Mouse (Mus musculus) erythroblast, embryonic 14.5 days (primary cell): ENCODE results near the gene Gm17018. TPM values are rescaled to one million over a fixed set of nuclear protein-coding genes. Genes with fewer than 3 reads are reported as not detected.

Source experiments
- H3K27me3 ChIP-seq: 2 replicates; pipeline ENCODE4 v1.6.1; 2012; ENCODE audit warnings: inconsistent platforms; ENCODE audit not compliant: control insufficient read depth
- H3K36me3 ChIP-seq: 2 replicates; pipeline ENCODE4 v1.6.1; 2012; ENCODE audit warnings: mild to moderate bottlenecking, inconsistent platforms; ENCODE audit not compliant: control insufficient read depth
- H3K4me1 ChIP-seq: 2 replicates; pipeline ENCODE4 v1.6.1; 2012; ENCODE audit warnings: inconsistent platforms; ENCODE audit not compliant: control insufficient read depth
- H3K4me3 ChIP-seq: replicated peaks from 2 replicates; pipeline ENCODE3; 2012; ENCODE audit warnings: moderate library complexity, mild to moderate bottlenecking, inconsistent platforms
- H3K9me3 ChIP-seq: 2 replicates; pipeline ENCODE4 v1.6.1; 2012; ENCODE audit warnings: low read length, inconsistent platforms, mixed read lengths; ENCODE audit not compliant: control insufficient read depth
- GATA1 ChIP-seq: IDR thresholded peaks from 2 replicates; pipeline ENCODE4 v1.6.1; 2012; ENCODE audit warnings: low read length, inconsistent platforms, mixed read lengths
- TAL1 ChIP-seq: IDR thresholded peaks from 3 replicates; pipeline ENCODE4 v1.6.1; 2012; ENCODE audit warnings: low read length, inconsistent platforms, mixed read lengths
- polyA plus RNA-seq: library from polyadenylated mRNA; stranded (reverse); fragments of >175 nt; gene quantifications from 2 replicates; pipeline ENCODE4 v1.2.3, GENCODE M21; 2012

Gene Gm17018
- polyA plus RNA-seq, 1 experiment = 1.9 TPM

DNA sequence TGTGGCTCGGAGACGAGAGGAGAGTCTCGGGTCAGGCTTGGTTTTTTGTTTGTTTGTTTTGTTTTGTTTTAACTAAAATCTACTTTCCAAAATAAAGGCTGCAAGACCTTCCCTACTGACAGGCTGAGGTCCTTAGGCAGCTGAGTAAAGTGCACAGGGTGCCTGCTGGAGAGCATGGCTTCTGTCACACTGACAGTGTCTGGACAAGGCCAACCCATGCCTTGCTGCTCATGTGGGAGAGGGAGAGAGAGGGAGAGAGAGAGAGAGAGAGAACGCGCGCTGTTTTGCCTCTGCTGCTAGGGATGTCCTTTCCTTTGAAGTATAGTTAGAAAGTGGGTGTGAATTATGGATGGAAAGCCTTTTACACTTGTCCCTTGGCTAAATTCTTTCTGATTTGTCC, 28.9 kb upstream of the Gm17018 start:
- H3K4me1 ChIP-seq = peaks cover 23% of the 10 kb centered on the region
- H3K4me3 ChIP-seq = no peak overlapping the region
- H3K9me3 ChIP-seq = no peaks in the 10 kb centered on the region
- H3K36me3 ChIP-seq = peaks cover 52% of the 10 kb centered on the region
- no peaks in the 10 kb centered on the region for H3K27me3 ChIP-seq
- no peak for TF ChIP-seq GATA1

DNA sequence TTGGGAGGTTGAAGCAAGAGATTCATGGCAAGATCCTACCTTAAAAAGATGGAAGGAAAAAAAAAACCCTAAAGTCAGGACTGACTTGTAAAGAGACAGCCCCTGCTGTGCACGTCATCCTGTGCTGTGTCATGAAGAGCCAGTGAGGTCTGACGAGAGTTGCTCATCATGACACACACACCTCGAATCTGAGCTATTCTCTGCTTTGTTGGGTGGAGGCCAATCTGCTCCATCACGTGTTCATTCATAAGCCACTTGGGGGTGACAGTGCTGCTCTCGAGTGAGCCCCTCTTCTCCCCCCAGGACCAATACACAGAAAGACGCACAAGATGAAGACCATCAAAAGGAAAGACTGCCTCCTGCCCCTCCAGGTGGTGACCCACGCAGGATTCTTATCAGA, 26.8 kb upstream of the Gm17018 start:
- Histone ChIP-seq H3K4me1 (peaks cover 20% of the 10 kb centered on the region), H3K9me3 (no peaks in the 10 kb centered on the region)

DNA sequence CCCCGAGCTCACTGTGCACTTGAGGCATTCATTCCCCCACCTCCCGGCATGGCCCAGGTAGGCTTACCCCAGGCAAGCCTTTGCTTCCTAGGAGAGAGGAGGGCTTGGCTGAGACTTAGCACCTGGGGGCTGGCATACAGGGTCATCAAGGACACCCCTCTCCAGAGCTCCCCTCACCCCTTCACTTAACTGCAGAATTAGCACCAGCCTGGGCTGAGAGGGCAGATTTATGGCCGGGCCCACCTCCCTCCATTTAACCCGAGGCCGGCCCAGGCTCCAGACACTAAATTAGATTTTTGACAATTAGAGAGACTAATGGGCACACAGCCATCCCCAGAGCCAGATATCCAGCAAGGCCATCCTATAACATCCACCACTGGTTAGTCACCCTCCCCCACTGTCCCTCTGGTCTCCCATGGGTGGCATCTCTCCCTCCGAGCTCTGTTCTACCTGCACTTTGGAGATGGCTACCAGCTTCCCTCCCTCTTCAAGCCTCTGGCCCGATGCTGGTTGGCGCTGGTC, 25.1 kb upstream of the Gm17018 start:
- no peak for TF ChIP-seq TAL1
- no peak for TF ChIP-seq GATA1
- Histone ChIP-seq H3K4me1 (peaks cover 26% of the 10 kb centered on the region), H3K4me3 (no peak overlapping the region), H3K27me3 (no peaks in the 10 kb centered on the region), H3K9me3 (no peaks in the 10 kb centered on the region), H3K36me3 (peaks cover 14% of the 10 kb centered on the region)

More for the DNA sequence above, 26.8 kb upstream of the Gm17018 start:
- H3K27me3 ChIP-seq = no peaks in the 10 kb centered on the region
- TF ChIP-seq TAL1 (no peak), GATA1 (no peak)
- no peak overlapping the region for H3K4me3 ChIP-seq
- peaks cover 31% of the 10 kb centered on the region for H3K36me3 ChIP-seq

DNA sequence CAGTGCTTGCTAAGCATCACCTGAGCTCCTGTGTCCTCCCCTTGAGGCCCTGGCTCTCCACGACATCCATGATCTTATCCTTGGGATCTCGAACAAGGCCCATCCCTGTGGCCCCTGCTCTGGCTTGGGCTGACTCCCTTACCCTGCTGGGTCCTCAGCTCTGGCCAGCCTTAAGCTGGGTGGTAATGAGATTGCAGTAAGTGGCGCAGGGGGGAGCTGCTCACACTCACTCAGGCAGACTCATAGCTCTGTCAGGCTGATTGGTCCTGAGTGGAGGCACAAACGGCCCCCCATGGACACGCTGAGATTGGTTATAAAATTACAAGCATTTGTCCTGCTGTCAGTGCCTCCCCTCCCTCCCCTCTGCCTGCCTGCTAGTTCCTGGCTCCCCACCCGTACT, 24.5 kb upstream of the Gm17018 start:
- peaks cover 29% of the 10 kb centered on the region for H3K4me1 ChIP-seq
- peaks cover 8% of the 10 kb centered on the region for H3K36me3 ChIP-seq
- H3K4me3 ChIP-seq = no peak overlapping the region
- H3K27me3 ChIP-seq = peaks cover 5% of the 10 kb centered on the region
- H3K9me3 ChIP-seq = no peaks in the 10 kb centered on the region
- no peak; the same call in 1 of the 2 replicates for TF ChIP-seq GATA1
- no peak for TF ChIP-seq TAL1

DNA sequence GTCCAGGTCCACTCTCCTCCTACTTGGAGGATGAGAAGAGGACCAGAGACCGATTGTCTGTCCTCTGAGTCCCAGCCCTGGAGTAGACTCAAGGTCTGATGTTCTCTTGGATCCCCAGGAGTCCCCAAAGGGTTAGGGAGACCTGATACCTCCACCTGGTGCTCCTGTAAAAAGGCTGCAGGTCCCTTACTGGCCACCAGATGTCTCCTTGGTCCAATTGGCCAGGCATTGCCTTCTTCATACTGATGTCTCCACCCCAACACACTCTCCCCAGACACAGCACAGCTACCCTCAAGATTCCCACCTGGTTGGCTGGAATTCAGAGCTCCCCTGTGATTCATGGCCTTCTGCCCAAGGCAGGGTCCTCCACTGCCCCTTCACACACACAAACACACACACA, 22.9 kb upstream of the Gm17018 start:
- Histone ChIP-seq H3K27me3 (peaks cover 20% of the 10 kb centered on the region), H3K4me1 (peaks cover 41% of the 10 kb centered on the region)

DNA sequence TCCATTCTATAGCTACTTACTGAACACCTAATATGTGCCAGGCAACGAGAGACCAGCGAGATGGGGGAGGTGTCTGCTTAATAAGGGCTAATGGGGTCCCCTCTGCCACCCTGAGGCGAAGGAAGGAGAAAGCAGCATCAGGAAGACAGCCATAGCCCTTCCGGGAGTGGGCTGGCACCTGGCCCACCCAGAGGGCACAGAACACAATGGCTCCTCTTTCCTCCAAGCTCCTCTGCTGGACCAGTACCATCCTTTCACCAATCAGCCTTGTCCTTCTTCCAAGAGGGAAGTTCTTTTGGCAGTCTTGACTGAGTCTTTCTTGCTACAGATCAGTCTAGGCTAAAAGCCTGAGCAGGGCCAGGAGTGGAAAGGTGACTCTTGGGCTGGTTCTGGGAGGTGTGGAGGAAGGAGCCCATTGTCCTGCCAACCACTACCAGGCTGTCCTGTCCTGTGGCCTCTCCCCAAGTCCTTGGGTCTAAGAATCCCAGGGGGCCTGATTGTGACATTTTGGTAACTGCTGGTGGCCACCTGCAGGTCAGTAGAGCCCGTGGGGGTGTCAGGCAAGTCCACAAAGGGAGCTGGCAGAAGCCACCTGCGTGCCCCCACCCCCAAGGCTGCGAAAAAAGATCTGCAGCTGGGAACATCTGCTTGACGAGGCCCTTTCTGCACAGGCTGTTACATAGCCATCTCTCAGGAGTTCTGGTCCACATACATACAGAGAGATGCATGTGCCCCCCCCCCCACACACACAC, 19.6 kb upstream of the Gm17018 start:
- H3K36me3 ChIP-seq = no peaks in the 10 kb centered on the region
- H3K4me1 ChIP-seq = peaks cover 54% of the 10 kb centered on the region
- peak overlapping the region; percentile 43 for H3K4me3 ChIP-seq
- no peak for TF ChIP-seq TAL1
- peaks cover 50% of the 10 kb centered on the region for H3K27me3 ChIP-seq
- no peaks in the 10 kb centered on the region for H3K9me3 ChIP-seq

More for the DNA sequence above, 22.9 kb upstream of the Gm17018 start:
- Histone ChIP-seq H3K36me3 (peaks cover under 1% of the 10 kb centered on the region; the same call in 1 of the 2 replicates), H3K9me3 (no peaks in the 10 kb centered on the region), H3K4me3 (no peak overlapping the region)
- TF ChIP-seq GATA1 (no peak), TAL1 (no peak)

DNA sequence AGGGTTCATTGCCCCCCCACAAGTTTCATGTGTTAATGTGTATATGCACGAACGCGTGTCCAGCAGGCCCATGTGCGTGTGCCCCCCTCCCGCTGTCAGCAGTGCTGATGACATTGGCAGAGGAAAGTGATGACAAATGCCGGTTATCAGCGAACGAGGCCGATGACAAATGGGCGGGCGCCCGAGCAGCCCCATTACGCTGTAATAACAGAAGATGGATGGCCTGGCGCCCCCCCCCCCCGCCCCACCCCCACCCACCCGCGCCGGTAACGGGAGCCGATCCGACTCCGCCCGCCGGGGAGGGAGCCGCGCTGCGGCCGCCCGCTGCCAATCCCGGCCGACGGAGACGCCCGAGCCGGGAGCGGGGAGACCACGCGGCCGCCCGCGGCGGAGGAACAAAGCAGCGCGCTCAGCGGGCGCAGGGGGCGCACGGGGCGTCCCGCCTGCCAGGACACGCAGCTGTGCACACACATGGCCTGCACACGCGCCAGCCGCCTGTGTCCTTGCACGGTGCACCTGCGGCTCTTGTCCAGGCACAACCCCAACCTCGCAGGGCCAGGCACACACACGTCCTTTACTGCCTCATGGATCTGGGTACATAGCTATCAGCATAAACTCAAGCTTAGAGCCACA, 18.9 kb upstream of the Gm17018 start:
- H3K4me1 ChIP-seq = peaks cover 56% of the 10 kb centered on the region
- no peak for TF ChIP-seq TAL1
- TF ChIP-seq GATA1 = no peak
- no peaks in the 10 kb centered on the region for H3K36me3 ChIP-seq
- H3K9me3 ChIP-seq = no peaks in the 10 kb centered on the region
- H3K4me3 ChIP-seq = peak overlapping the region; percentile 60
- peaks cover 54% of the 10 kb centered on the region for H3K27me3 ChIP-seq

DNA sequence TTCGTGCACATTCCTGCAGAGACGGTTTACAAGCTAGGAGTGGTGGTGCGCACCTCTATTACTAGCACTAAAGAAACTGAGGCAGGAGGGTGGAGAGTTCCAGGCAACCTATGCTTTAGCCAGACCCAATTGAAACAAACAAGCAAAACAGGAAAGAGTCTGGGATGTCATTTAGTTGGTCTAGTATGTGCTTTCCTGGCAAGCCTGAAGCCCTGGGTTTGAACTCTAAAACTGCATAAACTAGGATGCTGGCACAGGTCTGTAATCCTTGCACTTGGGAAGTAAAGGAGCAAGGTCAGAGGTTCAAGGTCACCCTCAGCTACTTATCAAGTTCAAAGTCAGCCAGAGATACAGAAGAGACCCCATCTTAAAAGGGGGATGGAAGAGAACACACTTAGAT, 18.4 kb upstream of the Gm17018 start:
- Histone ChIP-seq H3K27me3 (peaks cover 54% of the 10 kb centered on the region), H3K9me3 (no peaks in the 10 kb centered on the region), H3K4me1 (peaks cover 59% of the 10 kb centered on the region), H3K36me3 (no peaks in the 10 kb centered on the region), H3K4me3 (peak overlapping the region; percentile 60)
- TF ChIP-seq TAL1 (no peak), GATA1 (no peak)

DNA sequence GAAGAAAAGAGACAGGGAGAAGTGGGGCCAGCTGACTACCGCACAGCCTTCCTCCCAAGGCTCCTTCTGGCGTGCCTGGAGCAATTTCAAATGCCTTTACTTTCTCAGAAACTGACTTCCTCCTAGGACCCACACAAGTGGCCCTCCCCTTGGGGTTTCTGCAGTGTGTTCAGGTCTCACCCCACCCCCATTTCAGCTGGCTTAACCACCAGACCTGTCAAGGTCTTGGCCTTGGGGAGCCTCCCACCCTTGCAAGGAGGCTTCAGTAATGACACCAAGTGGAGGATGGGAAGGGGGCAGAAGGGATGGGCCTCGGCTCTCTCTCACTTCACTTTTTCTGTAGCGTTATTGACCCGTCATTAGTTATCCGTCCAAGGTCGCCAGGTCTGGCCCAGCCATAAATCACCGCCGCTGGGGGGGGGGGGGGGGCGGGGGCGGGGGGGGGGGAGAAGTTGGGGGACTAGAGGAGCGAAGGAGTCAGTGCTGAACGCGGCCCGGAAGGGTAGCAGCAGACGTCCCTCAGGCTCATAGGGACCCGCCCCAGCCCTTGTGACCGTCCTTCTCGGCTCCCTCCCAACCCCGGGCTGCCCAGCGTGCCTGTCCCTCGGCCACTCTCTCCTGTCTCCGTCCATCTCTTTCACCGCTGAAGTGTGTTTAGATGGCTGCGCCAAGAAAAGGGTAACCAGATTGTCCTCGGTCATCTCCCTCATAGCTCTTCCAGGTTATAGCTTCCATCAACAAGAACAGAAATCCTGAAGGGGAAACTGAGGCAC, 16.1 kb upstream of the Gm17018 start:
- TF ChIP-seq TAL1 (no peak), GATA1 (no peak)
- Histone ChIP-seq H3K36me3 (no peaks in the 10 kb centered on the region; the same call in none of the 2 replicates), H3K9me3 (peaks cover 12% of the 10 kb centered on the region), H3K4me1 (peaks cover 66% of the 10 kb centered on the region), H3K27me3 (peaks cover 56% of the 10 kb centered on the region), H3K4me3 (peak overlapping the region; percentile 47)
